Mouse (Mus musculus) liver, embryonic 11.5 days (tissue): ENCODE data around the gene Rad51b. TPM values are rescaled to one million over a fixed set of nuclear protein-coding genes. Genes with fewer than 3 reads are reported as not detected.

Experiments
- ATAC-seq: fragments of 200-750 bp; cut with Nextera tagmentation; replicated peaks from 2 replicates; pipeline ENCODE4 v1.8.0; 2017; ENCODE audit warnings: moderate number of reproducible peaks, mild to moderate bottlenecking, moderate TSS enrichment, moderate library complexity; ENCODE audit not compliant: low FRiP score
- DNase-seq: peaks from one replicate; pipeline ENCODE4 v3.0.0-alpha.2; 2017; ENCODE audit warnings: low spot score
- H3K27ac ChIP-seq: fragments of 300-500 bp; sonication (generic); 2 replicates; pipeline ENCODE4 v1.5.1; 2014; ENCODE audit warnings: mild to moderate bottlenecking, low read depth, low read length, control low read depth
- H3K27me3 ChIP-seq: fragments of 300-500 bp; sonication (generic); replicated peaks from 2 replicates; pipeline ENCODE4 v1.6.1; 2014; ENCODE audit warnings: low read length, mixed read lengths; ENCODE audit not compliant: control insufficient read depth, insufficient read depth
- H3K36me3 ChIP-seq: fragments of 300-500 bp; sonication (generic); 2 replicates; pipeline ENCODE4 v1.6.1; 2014; ENCODE audit warnings: mild to moderate bottlenecking, low read length, moderate library complexity, mixed read lengths; ENCODE audit not compliant: control insufficient read depth, insufficient read depth
- H3K4me1 ChIP-seq: fragments of 300-500 bp; sonication (generic); replicated peaks from 2 replicates; pipeline ENCODE4 v1.6.1; 2014; ENCODE audit warnings: low read length, mixed read lengths; ENCODE audit not compliant: control insufficient read depth, insufficient read depth
- H3K4me2 ChIP-seq: fragments of 300-500 bp; sonication (generic); 2 replicates; pipeline ENCODE4 v1.6.1; 2014; ENCODE audit warnings: mild to moderate bottlenecking, control low read depth, moderate library complexity
- H3K4me3 ChIP-seq: fragments of 300-500 bp; sonication (generic); 2 replicates; pipeline ENCODE4 v1.5.1; 2014; ENCODE audit warnings: low read depth, low read length, control low read depth
- H3K9ac ChIP-seq: fragments of 300-500 bp; sonication (generic); 2 replicates; pipeline ENCODE4 v1.6.1; 2014; ENCODE audit warnings: low read depth, low read length, control low read depth
- H3K9me3 ChIP-seq: fragments of 300-500 bp; sonication (generic); 2 replicates; pipeline ENCODE4 v1.6.1; 2016; ENCODE audit warnings: low read length, inconsistent platforms, mixed read lengths; ENCODE audit not compliant: control insufficient read depth
- WGBS: fragments of 180-500 bp; shearing (Covaris S2); extraction: QIAGEN DNeasy Blood & Tissue Kit; methylation state at CpG from one replicate; pipeline ENCODE4 v1.1.7; 2014; 5-methylcytosine and 5-hydroxymethylcytosine counted together
- polyA plus RNA-seq: library from polyadenylated mRNA; unstranded; fragments of >200 nt; fragmentation: Nextera tagmentation; extraction: Ambion mirVana; gene quantifications from 2 replicates; pipeline ENCODE4 v1.2.1, GENCODE M21; 2014

The Rad51b gene
- polyA plus RNA-seq, 1 experiment from 2014 or later = 8.3 TPM

DNA sequence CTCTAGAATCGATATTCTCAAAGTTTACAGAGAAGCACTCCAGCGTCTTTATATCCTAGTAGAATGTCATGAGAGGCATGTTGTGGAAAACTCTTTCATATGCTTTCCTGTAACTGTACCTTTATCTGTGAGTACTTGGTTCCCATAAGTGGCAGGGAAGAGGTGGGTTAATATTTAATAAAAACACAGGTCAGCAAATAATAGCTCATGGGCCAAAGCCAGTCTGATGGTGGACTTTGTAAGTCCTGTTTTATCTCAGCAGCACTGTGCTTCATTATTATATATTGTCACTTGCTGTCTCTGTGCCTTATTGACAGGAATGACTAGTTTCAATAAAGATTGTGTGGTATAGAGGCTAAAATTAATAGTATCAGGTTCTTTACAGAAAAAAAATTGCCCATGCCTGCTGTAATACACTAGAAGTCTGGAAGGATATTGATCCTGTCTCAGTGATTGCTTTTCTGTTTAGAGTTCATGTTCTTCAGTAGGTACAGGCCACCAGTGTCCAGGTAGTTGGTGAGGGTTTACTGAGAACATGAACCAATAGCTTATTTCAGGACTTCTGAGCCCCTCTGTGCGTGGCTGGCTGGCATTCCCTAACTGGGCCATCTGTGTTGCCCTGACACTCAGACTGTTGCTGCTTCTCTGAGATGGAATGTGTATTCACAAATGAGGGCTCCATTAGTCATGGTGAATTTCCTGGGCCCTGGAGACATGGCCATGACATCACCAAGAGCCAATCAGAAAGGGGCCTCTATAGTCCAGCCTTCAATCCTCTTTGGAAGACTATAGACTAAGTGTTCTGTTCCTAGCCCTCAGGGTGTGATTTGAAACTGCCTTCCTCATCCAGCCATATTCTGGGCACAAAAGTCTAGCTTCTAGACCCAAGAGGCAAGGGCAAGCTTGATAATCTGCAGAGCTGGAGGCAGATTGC lies 206.8 kb downstream of the Rad51b start:
- H3K27ac ChIP-seq = no peak overlapping the region
- DNase-seq (no peak), ATAC-seq (no peak)
- no peaks in the 10 kb centered on the region for H3K36me3 ChIP-seq
- H3K4me1 ChIP-seq = peaks cover 7% of the 10 kb centered on the region
- H3K4me3 ChIP-seq = no peak overlapping the region
- H3K9me3 ChIP-seq = no peaks in the 10 kb centered on the region
- H3K27me3 ChIP-seq = no peaks in the 10 kb centered on the region
- H3K4me2 ChIP-seq = no peak overlapping the region
- H3K9ac ChIP-seq = no peak overlapping the region
- WGBS = 78% methylated on average over 3 of the region's 3 CpGs

DNA sequence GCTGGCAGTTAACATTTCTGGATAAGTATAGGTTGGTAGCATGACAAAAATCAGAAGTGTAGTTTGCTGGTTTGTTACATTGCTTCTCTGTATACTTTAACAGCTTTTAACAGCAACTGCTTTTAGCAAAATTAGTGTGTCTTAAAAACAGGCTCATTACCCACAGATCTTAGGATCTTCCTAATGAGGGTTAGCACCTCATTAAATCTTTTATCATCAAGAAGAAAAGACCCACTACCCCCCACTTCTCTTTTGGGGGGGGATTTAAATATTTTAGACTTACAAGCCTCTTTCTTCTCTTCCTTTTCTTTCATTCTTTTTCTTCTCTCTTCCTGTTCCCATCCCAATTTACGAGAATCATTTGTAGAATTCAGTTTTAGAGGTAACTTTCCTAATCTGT lies 207.6 kb downstream of the Rad51b start:
- ATAC-seq = no peak

DNA sequence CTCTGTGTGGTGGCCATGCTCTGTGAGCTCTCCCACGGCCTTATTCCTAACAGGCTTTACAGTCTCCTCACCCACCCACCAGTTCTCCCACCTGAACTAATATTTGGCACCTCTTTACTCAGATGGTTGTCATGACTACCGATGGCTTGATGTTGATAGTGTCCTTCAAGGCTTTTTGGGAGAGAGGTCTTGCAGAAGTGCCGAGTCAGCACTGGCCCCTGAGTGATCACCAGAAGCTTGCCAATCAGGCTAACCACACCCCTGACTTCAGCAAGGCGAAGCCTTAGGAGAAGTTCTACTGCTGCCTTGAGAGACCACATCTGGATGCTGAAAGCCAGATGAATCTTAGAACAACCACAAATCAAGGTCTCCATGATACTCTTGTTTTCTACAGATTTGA lies 209.3 kb downstream of the Rad51b start:
- DNase-seq = no peak
- no peaks in the 10 kb centered on the region for H3K9me3 ChIP-seq
- H3K4me2 ChIP-seq = no peak overlapping the region
- no peak overlapping the region for H3K27ac ChIP-seq
- peaks cover 7% of the 10 kb centered on the region for H3K4me1 ChIP-seq
- no peak overlapping the region for H3K9ac ChIP-seq
- no peaks in the 10 kb centered on the region for H3K27me3 ChIP-seq
- ATAC-seq = no peak
- no peaks in the 10 kb centered on the region for H3K36me3 ChIP-seq
- no peak overlapping the region for H3K4me3 ChIP-seq
- 54% methylated on average over 4 of the region's 4 CpGs for WGBS

More for the DNA sequence above, 207.6 kb downstream of the Rad51b start:
- Histone ChIP-seq H3K4me2 (no peak overlapping the region), H3K9me3 (no peaks in the 10 kb centered on the region), H3K36me3 (no peaks in the 10 kb centered on the region), H3K27me3 (no peaks in the 10 kb centered on the region), H3K4me3 (no peak overlapping the region), H3K27ac (no peak overlapping the region), H3K9ac (no peak overlapping the region), H3K4me1 (peaks cover 7% of the 10 kb centered on the region)
- WGBS = 73% methylated on average over 1 of the region's 1 CpGs
- no peak for DNase-seq

DNA sequence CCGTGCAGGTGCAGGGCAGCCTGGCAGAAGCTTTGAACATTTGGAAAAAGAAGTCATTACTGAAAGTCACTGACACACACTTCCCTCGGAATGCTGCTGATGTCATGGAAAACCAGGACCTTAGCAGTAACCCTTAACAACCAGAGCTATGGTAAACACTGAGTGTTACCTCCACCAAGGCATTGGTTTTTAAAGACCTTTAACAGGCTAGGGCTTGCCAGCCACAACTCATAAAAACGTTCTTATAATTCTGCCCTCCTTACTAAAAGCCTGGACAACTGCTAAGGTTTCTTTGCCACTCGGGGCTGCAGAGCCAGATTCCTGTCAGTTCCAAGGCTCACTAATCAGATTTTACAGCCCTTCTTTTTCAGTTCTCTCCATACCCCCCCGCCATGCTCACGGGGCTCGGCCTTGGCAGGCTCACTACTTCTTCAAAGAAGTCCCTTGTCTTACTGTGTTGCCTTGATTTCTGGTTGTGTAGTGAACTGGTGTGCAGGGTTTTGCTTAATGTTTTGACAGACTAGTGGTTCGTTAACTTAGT lies 210.1 kb downstream of the Rad51b start:
- Histone ChIP-seq H3K9me3 (no peaks in the 10 kb centered on the region), H3K36me3 (no peaks in the 10 kb centered on the region), H3K4me3 (no peak overlapping the region), H3K4me2 (no peak overlapping the region), H3K27ac (no peak overlapping the region), H3K9ac (no peak overlapping the region), H3K27me3 (no peaks in the 10 kb centered on the region), H3K4me1 (peaks cover 5% of the 10 kb centered on the region)
- ATAC-seq (no peak), DNase-seq (no peak)
- 61% methylated on average over 8 of the region's 8 CpGs for WGBS

DNA sequence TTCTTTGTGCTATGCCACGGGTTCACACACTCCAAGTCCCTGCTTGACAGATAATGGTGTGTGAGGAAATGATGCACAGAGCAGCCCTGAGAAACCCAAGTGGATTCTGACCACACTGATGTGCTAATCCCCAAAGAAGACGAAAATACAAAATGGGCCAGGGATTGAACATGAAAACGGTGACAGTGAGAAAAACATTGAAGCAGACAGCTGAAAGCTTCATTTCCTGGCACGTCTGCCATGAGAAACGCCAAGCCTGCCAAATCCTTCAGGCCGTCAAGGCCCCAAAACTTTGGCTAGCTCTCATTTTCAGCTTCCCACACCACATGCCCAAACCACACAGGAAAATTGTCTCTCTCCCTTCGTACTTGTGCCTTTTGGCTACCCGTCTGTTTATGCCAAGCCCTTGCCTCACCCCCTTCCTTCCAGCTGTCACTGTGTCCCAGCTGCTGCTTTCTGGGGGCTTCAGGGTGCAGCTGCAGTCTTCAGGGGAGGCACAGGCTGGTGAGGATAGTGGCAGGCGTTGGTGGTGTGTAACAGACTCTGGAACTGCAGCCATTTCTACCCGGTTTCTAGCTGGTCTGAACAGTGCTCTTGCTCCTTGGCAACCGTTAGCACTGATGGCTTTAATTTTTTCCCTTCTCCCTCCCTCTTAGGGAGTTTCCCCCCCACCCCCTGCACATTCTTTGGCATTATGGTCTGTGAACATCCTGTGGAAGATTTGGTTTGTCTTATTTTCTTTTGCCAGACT lies 214.5 kb downstream of the Rad51b start:
- no peak for DNase-seq
- ATAC-seq = no peak
- Histone ChIP-seq H3K4me2 (no peak overlapping the region), H3K9me3 (no peaks in the 10 kb centered on the region), H3K27me3 (no peaks in the 10 kb centered on the region), H3K4me1 (peaks cover 3% of the 10 kb centered on the region), H3K27ac (no peak overlapping the region), H3K4me3 (no peak overlapping the region), H3K36me3 (no peaks in the 10 kb centered on the region), H3K9ac (no peak overlapping the region)
- 61% methylated on average over 11 of the region's 11 CpGs for WGBS

DNA sequence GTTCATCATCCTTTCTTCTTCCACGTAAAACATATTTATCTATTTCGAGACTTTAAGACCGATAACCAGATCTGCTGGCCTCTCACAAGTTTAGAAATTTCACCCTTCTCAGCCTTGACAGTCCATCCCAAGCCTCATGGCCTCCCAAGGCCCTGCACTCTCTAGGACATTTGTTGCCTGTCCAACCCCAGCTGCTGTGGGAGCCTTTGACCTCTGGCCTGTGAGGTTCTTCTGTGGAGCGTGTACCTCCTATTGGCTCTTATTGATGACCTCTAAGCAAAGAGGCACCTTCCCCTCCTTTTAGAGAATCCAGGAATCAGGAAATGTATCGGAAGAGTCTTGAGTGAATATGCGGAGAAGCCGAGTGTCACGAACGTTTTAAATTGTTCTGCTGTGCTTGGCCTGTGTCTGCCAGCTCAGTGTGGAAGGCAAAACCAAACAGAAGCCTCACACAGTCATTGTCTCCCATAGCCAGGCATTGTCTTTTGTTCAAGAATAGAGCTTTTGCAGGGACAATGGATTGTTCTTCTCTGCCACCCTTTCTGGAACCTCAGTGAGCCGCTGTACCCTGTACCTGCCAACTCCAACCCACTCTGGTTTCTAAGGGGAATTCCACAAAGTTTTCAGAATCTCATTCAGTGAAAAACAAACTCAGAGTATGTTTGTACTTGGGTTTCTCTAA lies 215.3 kb downstream of the Rad51b start:
- Histone ChIP-seq H3K27me3 (no peaks in the 10 kb centered on the region), H3K4me3 (no peak overlapping the region), H3K4me2 (no peak overlapping the region), H3K36me3 (no peaks in the 10 kb centered on the region), H3K9me3 (no peaks in the 10 kb centered on the region), H3K9ac (no peak overlapping the region), H3K27ac (no peak overlapping the region), H3K4me1 (peaks cover under 1% of the 10 kb centered on the region; the same call in 1 of the 2 replicates)
- DNase-seq = no peak
- ATAC-seq = no peak
- WGBS = 69% methylated on average over 10 of the region's 10 CpGs

DNA sequence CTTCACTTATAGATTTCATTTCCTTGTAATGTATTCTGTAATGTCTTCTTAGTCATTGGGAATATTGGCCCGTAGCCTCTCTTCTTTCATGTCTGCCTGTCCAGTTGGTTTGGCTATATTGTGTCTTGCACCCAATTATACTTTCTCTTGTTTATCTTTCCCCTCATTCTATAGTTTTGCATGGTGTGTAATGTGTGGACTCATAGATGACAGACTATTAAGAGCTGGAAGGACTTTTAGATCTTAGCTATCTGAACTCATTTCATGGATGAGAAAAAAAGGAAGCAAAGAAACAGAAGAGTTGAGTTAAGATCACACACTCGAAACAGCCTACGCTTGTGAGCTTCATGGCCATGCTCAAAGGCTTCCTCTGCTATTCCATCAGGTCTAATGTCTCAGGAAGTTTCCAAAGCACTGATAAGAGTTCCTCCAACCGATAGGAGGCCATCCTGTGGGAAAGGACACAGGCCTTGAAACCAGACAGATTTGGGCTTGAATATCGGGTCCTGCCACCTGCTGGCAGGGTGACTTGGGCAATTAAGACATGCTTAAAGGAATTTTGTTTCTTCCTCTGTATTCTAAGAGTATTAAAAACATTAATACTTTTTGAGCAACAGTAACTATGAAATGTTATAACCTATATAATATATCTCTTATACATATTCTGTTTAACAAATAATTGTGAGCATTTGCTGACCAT lies 216.1 kb downstream of the Rad51b start:
- Histone ChIP-seq H3K9ac (no peak overlapping the region), H3K27ac (no peak overlapping the region), H3K4me2 (no peak overlapping the region), H3K27me3 (no peaks in the 10 kb centered on the region), H3K4me1 (no peaks in the 10 kb centered on the region), H3K4me3 (no peak overlapping the region), H3K9me3 (no peaks in the 10 kb centered on the region), H3K36me3 (no peaks in the 10 kb centered on the region)
- ATAC-seq (no peak), DNase-seq (no peak)
- WGBS = 67% methylated on average over 5 of the region's 5 CpGs

DNA sequence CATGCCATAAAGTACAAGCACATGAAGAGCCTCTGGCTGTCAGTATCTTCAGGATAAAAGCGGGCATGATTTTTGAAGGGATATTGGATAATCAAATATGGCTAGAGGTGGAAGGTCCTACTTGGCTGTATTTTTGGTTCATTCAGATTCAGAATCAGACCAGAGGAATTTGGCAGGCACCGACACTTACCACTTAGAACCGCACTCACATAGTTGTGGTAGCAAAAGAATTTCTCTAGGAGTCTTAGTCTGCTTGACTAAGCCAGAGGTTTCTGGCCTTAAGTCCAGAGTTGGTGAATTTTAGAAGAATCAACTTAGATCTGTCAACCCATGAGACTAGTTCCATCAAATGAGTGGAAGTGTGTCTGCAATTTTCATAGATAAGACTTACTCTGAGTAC lies 217.6 kb downstream of the Rad51b start:
- H3K4me3 ChIP-seq = no peak overlapping the region
- H3K4me1 ChIP-seq = no peaks in the 10 kb centered on the region
- no peaks in the 10 kb centered on the region for H3K27me3 ChIP-seq
- H3K27ac ChIP-seq = no peak overlapping the region
- WGBS = 95% methylated on average over 3 of the region's 3 CpGs
- ATAC-seq (no peak), DNase-seq (no peak)
- no peaks in the 10 kb centered on the region for H3K36me3 ChIP-seq
- H3K9ac ChIP-seq = no peak overlapping the region
- no peak overlapping the region for H3K4me2 ChIP-seq
- no peaks in the 10 kb centered on the region for H3K9me3 ChIP-seq
